Mouse (Mus musculus): ENCODE measurements around the gene Spata9.

- TF ChIP-seq CTCF (IDR thresholded peaks at IDR 0.05; ENCODE audit: insufficient read depth, low read length) (no peak), POLR2A (IDR thresholded peaks at IDR 0.05; ENCODE audit: borderline replicate concordance, extremely low read depth, low read depth, low read length) (no peak)
Measured at GRCm38 (mm10) chr13:75975629-75976028, 8.7 kb downstream of the Spata9 start.

Measured in lung, adult 2 months (tissue).